Mouse (Mus musculus): ENCODE results near the gene Rarb. TPM values are rescaled to one million over a fixed set of nuclear protein-coding genes. Genes with fewer than 3 reads are reported as not detected.

Rarb gene
- total and polyA plus RNA-seq, 2 experiments from 2014 or later = 8.5 to 14.4 TPM

DNA sequence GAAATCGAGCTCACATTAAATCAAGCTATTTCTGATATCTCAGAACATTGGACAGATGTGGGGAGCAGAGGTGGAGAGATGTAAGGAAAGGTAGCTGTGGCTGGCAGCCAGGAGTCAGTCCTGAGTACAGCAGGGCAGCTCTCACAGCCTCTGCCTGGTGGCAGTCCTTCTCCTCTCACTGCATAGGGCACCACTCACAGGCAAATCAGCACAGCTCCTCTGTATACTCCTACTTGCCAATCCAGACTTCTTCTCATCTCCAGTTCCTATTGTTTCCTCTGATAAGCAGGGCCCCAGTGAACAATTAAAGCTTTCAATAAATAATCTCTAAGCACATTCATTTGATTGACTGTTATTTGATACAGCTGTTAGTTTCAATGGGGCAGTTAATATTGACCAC lies 252.0 kb downstream of the Rarb start:
- 0 out of 2 replicates have a peak, but pooled peaks have one; percentile 0 for TF ChIP-seq CTCF (IDR thresholded peaks at IDR 0.05; ENCODE audit: low read depth)
- TF ChIP-seq EP300 (IDR thresholded peaks at IDR 0.05; ENCODE audit: low read depth) = no peak
- peaks cover 10% of the 10 kb centered on the region for H3K4me1 ChIP-seq (ENCODE audit: control insufficient read depth, insufficient read depth)
- H3K9ac ChIP-seq (replicated peaks; ENCODE audit: low read depth, low read length) = no peak overlapping the region
- H3K4me3 ChIP-seq (ENCODE audit: low read depth, low read length) = no peak overlapping the region
- ATAC-seq (ENCODE audit: insufficient read depth, low read depth) (no peak), DNase-seq (ENCODE audit: low spot score) (no peak)
- H3K4me2 ChIP-seq (ENCODE audit: low read depth, low read length) = no peak overlapping the region
- no peaks in the 10 kb centered on the region for H3K36me3 ChIP-seq (replicated peaks; ENCODE audit: control insufficient read depth, insufficient read depth, low read length)
- WGBS = 47% methylated on average over 1 of the region's 1 CpGs
- H3K9me3 ChIP-seq (replicated peaks; ENCODE audit: control insufficient read depth, low read length) = no peaks in the 10 kb centered on the region
- H3K27me3 ChIP-seq (ENCODE audit: control insufficient read depth, insufficient read depth, low read length) = no peaks in the 10 kb centered on the region
- H3K27ac ChIP-seq (ENCODE audit: low read depth) = no peak overlapping the region; the same call in 1 of the 2 replicates

DNA sequence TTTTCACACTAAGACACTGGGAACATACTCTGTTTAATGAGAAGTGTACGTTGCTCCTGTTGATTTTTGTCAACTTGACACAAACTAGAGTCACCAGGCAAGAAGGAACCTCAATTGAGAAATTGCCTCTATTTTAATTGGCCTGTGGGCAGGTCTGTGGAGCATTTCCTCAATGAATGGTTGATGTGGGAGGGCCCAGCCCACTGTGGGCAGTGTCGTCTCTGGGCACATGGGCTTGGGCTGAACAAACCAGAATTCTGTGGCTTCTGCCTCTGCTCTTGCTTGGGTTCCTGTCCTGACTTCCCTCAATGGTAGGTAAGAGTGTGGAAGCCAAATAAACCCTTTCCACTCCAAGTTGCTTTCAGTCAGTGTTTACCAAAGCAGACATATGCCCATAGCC lies 255.0 kb downstream of the Rarb start:
- no peak overlapping the region for H3K4me2 ChIP-seq (ENCODE audit: low read depth, low read length)
- H3K36me3 ChIP-seq (replicated peaks; ENCODE audit: control insufficient read depth, insufficient read depth, low read length) = no peaks in the 10 kb centered on the region
- DNase-seq (ENCODE audit: low spot score) = no peak
- no peak for ATAC-seq (ENCODE audit: insufficient read depth, low read depth)
- peaks cover 16% of the 10 kb centered on the region for H3K4me1 ChIP-seq (ENCODE audit: control insufficient read depth, insufficient read depth)
- H3K9ac ChIP-seq (replicated peaks; ENCODE audit: low read depth, low read length) = no peak overlapping the region
- no peaks in the 10 kb centered on the region for H3K27me3 ChIP-seq (ENCODE audit: control insufficient read depth, insufficient read depth, low read length)
- no peak for TF ChIP-seq CTCF (IDR thresholded peaks at IDR 0.05; ENCODE audit: low read depth)
- no peak for TF ChIP-seq EP300 (IDR thresholded peaks at IDR 0.05; ENCODE audit: low read depth)
- no peak overlapping the region for H3K4me3 ChIP-seq (ENCODE audit: low read depth, low read length)
- 73% methylated on average over 2 of the region's 2 CpGs for WGBS
- H3K9me3 ChIP-seq (replicated peaks; ENCODE audit: control insufficient read depth, low read length) = no peaks in the 10 kb centered on the region
- no peak overlapping the region for H3K27ac ChIP-seq (ENCODE audit: low read depth)

DNA sequence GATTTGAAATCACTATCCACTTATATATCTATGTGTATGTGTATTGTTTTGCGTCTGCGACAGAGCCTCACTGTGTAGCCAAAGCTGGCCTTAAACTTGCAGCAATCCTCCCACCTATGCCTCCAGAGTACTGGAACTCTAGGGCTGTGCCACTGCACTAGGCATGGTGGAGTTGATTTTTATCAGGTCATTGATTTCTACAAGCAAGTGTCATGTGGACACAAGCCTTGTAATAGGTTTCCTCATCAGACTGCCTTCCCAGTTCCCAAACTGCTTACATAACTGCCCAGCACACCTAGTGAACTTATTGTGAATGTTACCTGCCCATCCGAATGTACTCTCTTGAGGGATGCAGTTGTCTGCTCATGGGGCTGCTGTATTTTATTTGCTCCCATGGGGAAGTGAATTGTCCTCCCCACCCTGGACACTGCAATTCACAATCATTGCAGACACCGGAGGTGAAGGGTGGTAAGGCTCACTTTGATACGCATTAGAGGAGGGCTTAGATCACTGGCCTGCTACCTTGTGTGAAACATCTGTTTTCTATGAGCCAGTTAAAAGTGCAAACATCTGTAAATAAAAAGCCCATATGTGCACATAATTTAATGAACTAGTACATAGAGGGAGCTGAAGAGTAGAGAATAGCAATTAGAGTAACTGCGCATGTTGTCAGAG lies 257.3 kb downstream of the Rarb start:
- Histone ChIP-seq H3K4me3 (ENCODE audit: low read depth, low read length) (no peak overlapping the region), H3K4me1 (ENCODE audit: control insufficient read depth, insufficient read depth) (peaks cover 33% of the 10 kb centered on the region), H3K36me3 (replicated peaks; ENCODE audit: control insufficient read depth, insufficient read depth, low read length) (no peaks in the 10 kb centered on the region), H3K4me2 (ENCODE audit: low read depth, low read length) (no peak overlapping the region), H3K9ac (replicated peaks; ENCODE audit: low read depth, low read length) (no peak overlapping the region), H3K27me3 (ENCODE audit: control insufficient read depth, insufficient read depth, low read length) (no peaks in the 10 kb centered on the region), H3K9me3 (replicated peaks; ENCODE audit: control insufficient read depth, low read length) (no peaks in the 10 kb centered on the region), H3K27ac (ENCODE audit: low read depth) (no peak overlapping the region)
- no peak for ATAC-seq (ENCODE audit: insufficient read depth, low read depth)
- no peak for DNase-seq (ENCODE audit: low spot score)
- 92% methylated on average over 6 of the region's 6 CpGs for WGBS
- TF ChIP-seq CTCF (IDR thresholded peaks at IDR 0.05; ENCODE audit: low read depth) = no peak
- no peak for TF ChIP-seq EP300 (IDR thresholded peaks at IDR 0.05; ENCODE audit: low read depth)

DNA sequence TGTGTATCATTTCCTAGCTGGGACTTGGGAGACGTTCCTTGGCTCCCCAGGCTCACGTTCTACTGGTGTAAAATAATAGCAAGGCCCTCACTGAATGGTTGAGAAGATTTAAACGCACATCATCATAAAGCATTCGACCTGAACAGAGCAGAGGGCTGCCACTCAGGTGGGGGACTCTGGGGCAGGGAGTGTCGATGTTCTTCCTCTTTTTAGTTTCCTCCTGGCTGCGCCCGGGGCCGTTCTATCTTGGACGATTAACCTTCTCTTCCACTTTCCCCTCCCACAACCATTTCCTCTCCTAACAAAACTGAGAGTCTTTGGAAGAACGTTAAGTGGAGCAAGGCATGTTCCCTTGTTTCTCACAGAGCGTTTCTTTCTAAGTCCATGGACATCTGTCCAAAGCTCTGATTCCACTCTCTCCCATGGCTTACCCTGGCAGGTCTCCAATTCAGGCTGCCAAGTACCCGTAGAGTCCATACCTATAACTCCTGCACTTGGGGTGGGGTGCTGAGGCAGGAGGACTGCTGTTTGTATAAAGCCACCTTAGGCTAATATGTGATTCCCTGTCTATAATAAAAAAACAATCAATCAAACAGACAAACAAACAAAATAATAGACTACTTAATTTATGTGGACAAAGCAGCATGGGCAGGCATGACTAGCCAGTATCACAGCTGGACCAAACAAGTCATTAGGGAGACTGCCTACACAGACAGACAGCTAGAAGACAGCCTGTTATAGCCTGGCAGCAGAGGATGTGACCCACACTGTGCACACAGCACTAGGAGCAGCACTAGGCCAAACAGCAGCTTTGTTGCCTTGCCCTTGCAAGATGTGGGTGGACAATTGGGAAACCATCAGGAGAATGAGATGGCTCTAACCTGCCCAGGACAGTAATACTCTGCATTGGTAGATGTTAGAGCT lies 259.4 kb downstream of the Rarb start:
- WGBS = 30% methylated on average over 12 of the region's 12 CpGs
- H3K27me3 ChIP-seq (ENCODE audit: control insufficient read depth, insufficient read depth, low read length) = no peaks in the 10 kb centered on the region
- DNase-seq (ENCODE audit: low spot score) (no peak), ATAC-seq (ENCODE audit: insufficient read depth, low read depth) (peak; percentile 18; the same call in 1 of the 2 replicates)
- no peak for TF ChIP-seq EP300 (IDR thresholded peaks at IDR 0.05; ENCODE audit: low read depth)
- no peak for TF ChIP-seq CTCF (IDR thresholded peaks at IDR 0.05; ENCODE audit: low read depth)
- no peaks in the 10 kb centered on the region for H3K9me3 ChIP-seq (replicated peaks; ENCODE audit: control insufficient read depth, low read length)
- peak overlapping the region; percentile 64 for H3K27ac ChIP-seq (ENCODE audit: low read depth)
- no peak overlapping the region for H3K9ac ChIP-seq (replicated peaks; ENCODE audit: low read depth, low read length)
- H3K36me3 ChIP-seq (replicated peaks; ENCODE audit: control insufficient read depth, insufficient read depth, low read length) = no peaks in the 10 kb centered on the region
- H3K4me2 ChIP-seq (ENCODE audit: low read depth, low read length) = peak overlapping the region; percentile 32
- no peak overlapping the region for H3K4me3 ChIP-seq (ENCODE audit: low read depth, low read length)
- peaks cover 45% of the 10 kb centered on the region for H3K4me1 ChIP-seq (ENCODE audit: control insufficient read depth, insufficient read depth)

DNA sequence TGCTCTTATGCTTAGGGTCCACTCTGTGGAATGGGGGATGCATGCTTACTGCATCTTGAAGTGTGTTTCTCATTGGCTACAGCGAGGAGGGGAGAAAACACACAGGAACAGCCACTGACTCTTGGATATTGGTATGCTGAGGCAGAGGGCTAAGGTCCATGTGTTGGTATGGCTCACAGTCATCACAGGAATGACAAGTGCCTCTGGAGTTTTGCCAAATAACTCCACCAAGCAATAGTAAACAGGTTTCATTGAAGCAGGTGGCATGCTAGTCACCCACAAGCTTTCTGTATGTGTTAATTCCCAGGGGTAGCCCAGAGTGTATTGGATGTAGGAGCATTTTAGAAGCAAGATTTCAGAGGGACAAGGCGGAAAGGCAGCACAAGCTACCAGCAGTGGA lies 260.9 kb downstream of the Rarb start:
- H3K4me3 ChIP-seq (ENCODE audit: low read depth, low read length) = no peak overlapping the region
- WGBS = 55% methylated on average over 2 of the region's 2 CpGs
- peak; percentile 67 for ATAC-seq (ENCODE audit: insufficient read depth, low read depth)
- no peak overlapping the region for H3K4me2 ChIP-seq (ENCODE audit: low read depth, low read length)
- H3K27me3 ChIP-seq (ENCODE audit: control insufficient read depth, insufficient read depth, low read length) = no peaks in the 10 kb centered on the region
- DNase-seq (ENCODE audit: low spot score) = peak; percentile 51
- H3K36me3 ChIP-seq (replicated peaks; ENCODE audit: control insufficient read depth, insufficient read depth, low read length) = no peaks in the 10 kb centered on the region
- no peak overlapping the region for H3K9ac ChIP-seq (replicated peaks; ENCODE audit: low read depth, low read length)
- H3K9me3 ChIP-seq (replicated peaks; ENCODE audit: control insufficient read depth, low read length) = no peaks in the 10 kb centered on the region
- no peak for TF ChIP-seq EP300 (IDR thresholded peaks at IDR 0.05; ENCODE audit: low read depth)
- TF ChIP-seq CTCF (IDR thresholded peaks at IDR 0.05; ENCODE audit: low read depth) = no peak
- peaks cover 55% of the 10 kb centered on the region for H3K4me1 ChIP-seq (ENCODE audit: control insufficient read depth, insufficient read depth)
- H3K27ac ChIP-seq (ENCODE audit: low read depth) = peak overlapping the region; percentile 3; the same call in 1 of the 2 replicates

All from heart, postnatal 0 days (tissue).